Mouse (Mus musculus) kidney, postnatal 4 days (tissue): Measurements from ENCODE around the gene Abcc5.

Source experiments
- DNase-seq, 2 experiments: peaks; one replicate each; pipeline ENCODE4 v3.0.0; 2021; ENCODE audit warnings: mixed read lengths in 2 of 2

The Abcc5 gene

DNA sequence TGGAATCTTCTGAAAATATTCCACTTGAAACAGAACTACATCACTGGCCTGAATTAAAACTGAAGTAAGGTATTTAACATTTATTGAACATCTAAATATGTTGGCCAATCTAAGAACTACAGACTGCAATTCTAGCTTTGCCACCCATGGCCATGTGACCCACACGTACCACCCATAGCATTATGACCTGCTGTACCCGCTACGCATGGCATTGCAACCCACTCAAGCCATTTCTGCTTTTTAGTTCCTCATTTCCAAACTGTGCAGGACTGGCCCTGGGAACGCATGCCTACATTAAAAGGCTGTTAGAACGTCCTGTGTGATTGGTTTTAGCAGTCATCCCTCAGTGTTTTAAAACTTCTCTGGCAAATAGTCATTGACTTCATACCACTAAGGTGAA lies 68.4 kb downstream of the Abcc5 start:
- DNase-seq, result no peak

DNA sequence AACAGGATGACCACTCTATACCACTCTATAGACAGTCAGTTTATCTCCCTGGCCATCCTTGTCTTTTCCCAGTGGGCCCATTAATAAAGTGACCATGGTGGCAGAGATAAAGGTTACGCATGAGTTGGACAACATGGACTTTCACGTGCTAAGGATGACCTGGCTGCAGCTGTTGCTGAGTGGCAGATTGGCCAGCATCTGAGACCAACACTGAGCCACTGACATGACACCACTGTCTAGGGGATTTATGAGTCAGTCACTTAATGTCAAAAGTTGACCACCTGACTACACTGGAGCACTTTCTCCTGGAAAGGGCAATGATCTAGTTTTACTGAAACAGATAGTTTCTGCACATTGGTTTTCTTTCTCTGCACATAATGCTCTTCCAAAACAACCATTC lies 71.4 kb downstream of the Abcc5 start:
- no peak for DNase-seq

DNA sequence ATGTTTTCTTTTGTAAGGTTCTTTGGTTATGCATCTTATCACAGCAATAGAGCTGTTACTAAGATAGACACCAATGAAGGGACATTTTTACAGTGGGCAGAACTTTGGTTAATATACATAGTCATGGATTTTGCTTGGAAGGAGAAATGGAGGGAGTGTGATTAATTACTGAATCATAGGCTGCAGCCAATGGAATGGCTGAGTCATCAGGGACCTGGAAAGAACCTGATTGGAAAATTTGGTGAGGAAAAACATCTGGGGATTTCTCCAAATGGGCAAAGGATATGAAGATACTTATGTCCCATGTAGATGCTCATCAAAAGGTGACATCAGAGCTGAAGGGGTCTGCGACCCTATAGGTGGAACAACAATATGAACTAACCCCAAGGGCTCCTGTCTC lies 72.2 kb downstream of the Abcc5 start:
- no peak for DNase-seq

DNA sequence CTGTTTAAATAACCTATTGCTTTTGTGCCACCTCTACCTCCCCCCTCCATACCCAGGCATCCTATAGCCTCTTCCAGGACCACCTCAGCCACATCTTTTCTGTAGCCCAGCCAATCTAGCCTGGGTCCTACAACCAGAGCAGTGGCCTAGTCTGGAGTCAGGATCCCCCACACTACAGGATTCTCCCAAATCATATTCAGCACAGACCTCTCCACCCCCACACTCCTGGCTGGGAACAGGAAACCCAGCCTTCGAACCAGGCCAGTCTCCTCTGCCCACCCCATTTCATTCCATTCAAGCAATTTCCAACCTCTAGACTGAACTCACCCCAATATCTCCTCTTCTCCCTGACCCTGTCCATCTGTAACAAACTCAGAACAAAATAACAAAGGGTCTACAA lies 80.7 kb downstream of the Abcc5 start:
- no peak for DNase-seq

DNA sequence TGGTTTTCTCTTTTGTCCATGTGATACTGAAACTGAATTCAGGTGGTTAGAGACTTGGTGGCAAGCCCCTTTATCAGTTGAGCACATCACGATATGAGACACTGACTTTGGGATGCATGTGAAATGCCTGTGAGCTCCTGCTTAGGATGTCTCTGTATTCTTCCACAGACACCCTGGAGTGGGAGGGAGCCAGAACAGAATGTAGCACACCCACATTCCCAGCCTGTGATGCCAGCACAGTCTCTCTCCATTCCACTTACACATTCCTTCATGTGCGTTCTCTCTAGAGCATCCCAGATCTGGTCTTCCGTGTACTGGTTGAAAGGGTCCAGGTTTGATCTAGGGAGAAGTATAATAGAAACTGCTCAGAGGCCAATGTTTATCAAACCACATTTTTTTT lies 87.6 kb downstream of the Abcc5 start:
- no peak for DNase-seq

DNA sequence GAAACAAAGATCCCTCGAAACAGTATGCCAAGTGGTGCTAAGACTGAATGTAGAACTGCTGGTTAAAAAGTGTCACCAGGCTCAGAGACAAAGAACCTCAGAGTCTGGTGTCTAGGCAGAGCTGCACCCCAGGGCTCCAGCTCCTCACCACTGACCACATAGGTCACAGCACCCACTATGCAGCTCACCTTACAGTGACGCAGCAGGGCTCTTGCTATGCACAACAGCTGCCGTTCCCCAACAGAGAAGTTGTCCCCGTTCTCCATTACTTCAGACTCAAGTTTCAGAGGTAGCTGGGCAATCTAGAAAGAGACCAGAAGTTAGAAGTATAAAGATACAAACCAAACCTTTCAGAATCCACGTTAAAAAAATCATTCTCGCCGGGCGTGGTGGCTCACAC lies 91.3 kb downstream of the Abcc5 start:
- no peak for DNase-seq

DNA sequence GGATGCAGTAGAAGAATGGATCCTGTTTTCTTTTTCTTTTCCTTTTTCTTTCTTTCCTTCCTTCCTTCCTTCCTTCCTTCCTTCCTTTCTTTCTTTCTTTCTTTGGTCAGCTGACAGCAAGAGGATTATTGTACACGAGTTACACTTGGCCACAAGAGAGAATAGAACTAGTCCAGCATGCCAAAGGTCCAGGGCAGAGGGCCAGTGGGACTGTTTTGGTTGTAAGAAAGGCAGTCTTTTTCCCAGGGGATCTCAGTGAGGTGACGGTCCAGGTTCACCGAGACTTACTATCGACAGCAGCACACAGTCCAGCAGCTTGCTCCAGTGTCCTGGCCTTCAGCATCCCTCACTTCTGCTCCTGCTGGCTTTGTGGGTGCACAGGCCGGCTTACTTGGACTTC lies 97.9 kb downstream of the Abcc5 start:
- no peak for DNase-seq

DNA sequence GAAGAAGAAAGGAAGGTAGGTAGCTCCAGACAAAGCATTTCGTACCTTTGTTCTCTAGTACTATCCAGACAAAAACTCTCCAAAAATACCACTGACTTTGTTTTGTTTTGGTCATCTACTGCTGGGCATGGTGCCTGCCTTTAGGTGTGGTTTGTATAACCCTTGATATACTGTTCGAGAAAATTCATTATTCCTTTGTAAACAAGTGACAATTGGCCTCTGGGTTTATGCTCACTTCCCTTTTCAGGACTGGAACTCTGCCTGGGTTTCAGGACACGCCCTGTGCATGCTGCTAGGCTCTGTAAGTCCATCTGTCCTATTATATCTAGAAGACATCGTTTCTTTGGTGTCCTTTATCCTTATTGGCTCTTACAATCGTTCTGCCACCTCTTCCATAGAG lies 100.9 kb downstream of the Abcc5 start, which contains the start of gene Cyp2ab1:
Gene Cyp2ab1 (minus strand): TSS at position 119 of the 400 bp plus-strand sequence.
- no peak for DNase-seq

DNA sequence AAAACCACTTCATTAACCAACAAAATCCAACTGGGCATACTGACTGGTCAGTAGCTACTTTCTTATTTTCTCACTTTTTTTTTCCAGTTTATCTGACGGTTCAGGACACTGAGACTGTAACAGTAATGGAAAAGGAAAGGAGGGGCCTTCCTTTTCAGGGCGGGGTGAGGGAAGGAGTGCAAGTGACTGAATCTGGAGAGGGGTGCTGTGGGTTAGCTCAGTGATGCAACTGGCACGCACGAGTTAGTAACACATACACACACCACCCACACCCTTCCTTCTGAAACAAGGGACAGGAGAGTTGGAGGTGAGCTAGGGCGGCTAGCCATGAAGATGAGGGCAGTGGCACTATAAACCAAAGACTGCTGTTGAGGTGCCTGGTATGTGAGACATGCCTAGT lies 102.3 kb downstream of the Abcc5 start:
- no peak for DNase-seq

DNA sequence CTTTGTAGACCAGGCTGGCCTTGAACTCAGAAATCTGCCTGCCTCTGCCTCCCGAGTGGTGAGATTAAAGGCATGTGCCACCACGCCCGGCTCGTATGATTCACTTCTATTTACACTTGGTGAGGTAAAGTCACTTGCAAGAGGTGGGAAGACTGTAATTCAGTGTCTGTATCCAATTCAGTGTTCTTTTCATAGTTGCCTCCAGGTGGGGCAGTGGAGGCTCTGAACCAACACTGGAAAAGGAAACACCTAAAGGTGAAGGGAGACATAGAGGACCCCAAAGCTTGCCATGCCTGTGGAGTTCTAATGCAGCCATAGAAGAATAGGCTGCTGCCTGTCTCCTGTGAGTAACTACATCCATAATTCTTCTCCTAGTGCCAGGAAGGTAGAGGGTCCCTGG lies 103.9 kb downstream of the Abcc5 start:
- DNase-seq, result no peak

DNA sequence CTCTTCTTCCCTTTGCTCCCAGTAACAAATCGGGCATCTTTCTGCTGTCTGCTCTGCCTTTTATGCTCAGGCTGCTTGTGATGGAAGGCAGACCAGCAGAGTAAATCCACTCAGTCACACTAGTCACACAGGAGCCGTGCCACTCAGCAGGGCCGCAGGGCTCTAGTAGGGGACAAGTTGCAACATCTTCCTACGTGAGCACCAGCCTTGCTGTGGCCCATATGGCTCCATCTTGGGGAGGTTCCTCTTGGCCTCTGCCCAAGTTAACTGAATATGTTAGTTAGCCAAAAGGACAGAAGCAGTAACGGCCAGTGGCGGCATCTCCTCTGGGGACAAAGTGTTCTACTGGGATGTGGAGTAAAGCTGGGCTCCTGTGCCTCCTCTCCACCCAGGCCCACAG lies 109.4 kb downstream of the Abcc5 start:
- no peak for DNase-seq

DNA sequence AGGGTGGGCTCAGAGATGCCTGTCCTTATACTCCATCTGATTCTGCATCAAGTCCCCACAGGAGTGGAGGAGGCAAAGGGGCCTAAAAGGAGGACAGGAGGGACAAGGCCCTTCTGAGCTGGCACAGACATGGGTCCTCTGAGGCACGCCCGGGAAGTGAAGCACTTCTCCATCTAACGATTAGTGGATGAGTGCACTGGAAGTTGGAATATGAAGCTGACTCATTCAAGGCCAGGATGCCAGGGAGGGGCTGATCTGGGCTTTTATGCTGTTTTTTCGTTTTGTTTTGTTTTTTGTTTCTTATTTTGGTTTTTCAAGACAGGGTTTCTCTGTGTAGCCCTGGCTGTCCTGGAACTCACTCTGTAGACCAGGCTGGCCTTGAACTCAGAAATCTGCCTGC lies 110.9 kb downstream of the Abcc5 start:
- no peak for DNase-seq

DNA sequence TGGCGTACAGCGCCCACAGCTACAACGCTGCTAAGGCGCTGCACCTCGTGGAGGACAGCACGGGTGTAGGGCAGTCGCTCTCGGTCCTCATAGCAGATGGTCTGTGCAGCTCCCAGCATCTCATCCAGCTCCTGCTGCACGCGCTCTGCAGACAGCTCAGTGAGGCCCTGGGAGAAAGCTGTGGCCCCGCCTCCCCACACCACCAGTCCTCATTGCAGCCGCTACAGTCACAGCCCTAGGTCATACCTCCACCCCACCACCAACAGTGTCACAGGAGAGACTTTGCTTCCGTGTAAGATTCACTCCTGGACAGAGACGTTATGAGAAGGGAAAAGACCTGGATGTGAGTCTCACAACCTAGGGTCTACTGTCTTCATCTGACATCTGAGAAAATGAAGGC lies 113.9 kb downstream of the Abcc5 start:
- no peak for DNase-seq

DNA sequence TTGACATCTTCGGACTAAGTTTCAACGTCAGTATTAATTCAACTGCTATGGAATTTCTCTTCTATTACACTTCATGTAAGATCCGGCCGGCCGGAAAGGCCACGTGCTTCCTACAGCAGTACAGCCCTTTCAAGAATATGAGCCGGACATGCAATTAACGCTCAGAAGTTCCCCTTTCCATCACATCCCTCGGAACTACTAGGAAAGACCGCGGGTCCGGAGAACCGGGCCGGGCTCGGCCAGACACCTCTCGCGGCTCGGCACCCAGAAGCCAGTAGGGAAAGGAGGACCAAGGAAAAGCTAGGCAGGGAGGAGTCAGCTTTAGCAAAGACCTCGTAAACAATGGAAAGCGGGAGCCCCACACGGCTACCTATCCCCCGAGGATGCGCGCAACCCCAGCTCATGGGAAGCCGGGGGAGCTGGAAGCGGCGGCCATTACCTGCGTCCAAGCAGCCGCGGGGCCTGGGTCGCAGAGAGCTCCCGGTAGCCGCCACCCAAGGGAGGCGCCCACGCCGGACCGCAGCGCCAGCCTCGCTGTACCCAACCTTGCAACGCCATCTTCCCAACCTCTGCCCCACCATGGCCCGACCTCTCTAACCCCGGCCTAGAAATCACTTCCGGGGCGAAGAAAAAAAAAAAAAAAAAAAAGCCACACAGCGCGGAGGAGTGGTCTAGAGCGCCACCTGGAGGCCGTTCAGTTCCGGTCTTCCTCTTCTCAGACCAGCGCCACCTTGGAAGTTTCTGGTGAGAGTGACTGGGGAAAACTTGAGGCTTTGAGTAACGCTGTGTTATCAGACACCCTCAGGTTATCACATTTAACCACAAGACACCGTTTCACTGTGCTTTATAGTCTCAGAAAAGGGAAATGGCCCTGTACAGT lies 124.2 kb downstream of the Abcc5 start, which contains the start of gene Parl:
Gene Parl (minus strand): TSS at position 618 of the 880 bp plus-strand sequence.
- DNase-seq, result peak; percentile 93 to 94

DNA sequence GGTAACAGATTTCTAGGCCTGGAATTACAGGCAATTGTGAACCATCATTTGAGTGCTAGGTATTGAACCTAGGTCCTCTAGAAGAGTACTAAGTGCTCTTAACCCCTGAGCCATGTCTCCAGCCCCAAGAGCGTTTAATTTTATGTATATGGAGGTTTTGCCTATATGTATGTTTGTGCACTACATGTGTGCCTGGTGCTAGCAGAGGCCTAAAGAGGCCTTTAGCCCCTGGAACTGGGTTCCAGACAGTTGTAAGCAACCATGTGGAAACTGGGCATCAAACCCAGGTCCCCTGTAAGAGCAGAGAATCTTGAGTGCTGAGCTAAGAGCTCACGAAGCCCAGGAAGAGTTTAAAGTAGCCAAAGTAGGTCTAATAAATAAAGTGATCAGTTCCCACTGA lies 126.1 kb downstream of the Abcc5 start:
- no peak for DNase-seq
